Mouse (Mus musculus) intestine, embryonic 14.5 days (tissue): ENCODE data around the gene Otoa. TPM values are rescaled to one million over a fixed set of nuclear protein-coding genes. Genes with fewer than 3 reads are reported as not detected.
A peak's percentile ranks its signal among the peaks of the same experiment; 100 is the strongest.

Source experiments
- ATAC-seq: fragments of 200-750 bp; cut with Nextera tagmentation; replicated peaks from 2 replicates; pipeline ENCODE4 v1.8.0; 2017; ENCODE audit warnings: low read depth, moderate number of reproducible peaks, moderate TSS enrichment, moderate library complexity; ENCODE audit not compliant: low FRiP score, low TSS enrichment
- DNase-seq: peaks from one replicate; pipeline ENCODE4 v3.0.0-alpha.2; 2018; ENCODE audit warnings: low spot score
- H3K27ac ChIP-seq: fragments of 300-500 bp; sonication (generic); 2 replicates; pipeline ENCODE4 v1.5.1; 2014; ENCODE audit warnings: low read depth, mild to moderate bottlenecking, control low read depth
- H3K27me3 ChIP-seq: fragments of 300-500 bp; sonication (generic); replicated peaks from 2 replicates; pipeline ENCODE4 v1.6.1; 2014; ENCODE audit warnings: low read length, control low read depth; ENCODE audit not compliant: control insufficient read depth, insufficient read depth
- H3K36me3 ChIP-seq: fragments of 300-500 bp; sonication (generic); 2 replicates; pipeline ENCODE4 v1.6.1; 2014; ENCODE audit warnings: low read length, control low read depth; ENCODE audit not compliant: control insufficient read depth, insufficient read depth
- H3K4me1 ChIP-seq: fragments of 300-500 bp; sonication (generic); replicated peaks from 2 replicates; pipeline ENCODE4 v1.6.1; 2014; ENCODE audit warnings: low read length, control low read depth, mixed read lengths; ENCODE audit not compliant: control insufficient read depth, insufficient read depth
- H3K4me2 ChIP-seq: fragments of 300-500 bp; sonication (generic); 2 replicates; pipeline ENCODE4 v1.6.1; 2014; ENCODE audit warnings: low read length
- H3K4me3 ChIP-seq: fragments of 300-500 bp; sonication (generic); 2 replicates; pipeline ENCODE4 v1.5.1; 2014; ENCODE audit warnings: low read depth, low read length, control low read depth, mixed read lengths
- H3K9ac ChIP-seq: fragments of 300-500 bp; sonication (generic); 2 replicates; pipeline ENCODE4 v1.6.1; 2014; ENCODE audit warnings: mild to moderate bottlenecking, low read length
- H3K9me3 ChIP-seq: fragments of 300-500 bp; sonication (generic); 2 replicates; pipeline ENCODE4 v1.6.1; 2016; ENCODE audit warnings: low read length, control low read depth; ENCODE audit not compliant: control insufficient read depth
- WGBS: fragments of 180-500 bp; shearing (Covaris S2); extraction: QIAGEN DNeasy Blood & Tissue Kit; methylation state at CpG from one replicate; pipeline ENCODE4 v1.1.7; 2014; 5-methylcytosine and 5-hydroxymethylcytosine counted together
- polyA plus RNA-seq: library from polyadenylated mRNA; unstranded; fragments of >200 nt; fragmentation: Nextera tagmentation; extraction: Ambion mirVana; gene quantifications from 2 replicates; pipeline ENCODE4 v1.2.1, GENCODE M21; 2014

Gene Otoa
- polyA plus RNA-seq, 1 experiment from 2014 or later, result 0.11 TPM

GRCm38 (mm10) chr7:121044251-121044650, 37.2 kb upstream of the Otoa start:
- no peaks in the 10 kb centered on the region for H3K27me3 ChIP-seq
- H3K36me3 ChIP-seq, result 0 out of 2 replicates have a peak, but pooled peaks cover 5% of the 10 kb centered on the region
- H3K4me2 ChIP-seq, result no peak overlapping the region
- no peak overlapping the region for H3K27ac ChIP-seq
- 86% methylated on average over 1 of the region's 1 CpGs for WGBS
- no peak overlapping the region for H3K4me3 ChIP-seq
- H3K4me1 ChIP-seq, result peaks cover 26% of the 10 kb centered on the region
- H3K9me3 ChIP-seq, result 0 out of 2 replicates have a peak, but pooled peaks cover 3% of the 10 kb centered on the region
- no peak for ATAC-seq
- H3K9ac ChIP-seq, result no peak overlapping the region
- no peak for DNase-seq

- no peak overlapping the region for H3K4me3 ChIP-seq
- H3K4me2 ChIP-seq, result no peak overlapping the region
- no peak overlapping the region for H3K9ac ChIP-seq
- H3K27me3 ChIP-seq, result no peaks in the 10 kb centered on the region
- 67% methylated on average over 6 of the region's 6 CpGs for WGBS
- no peak for DNase-seq
- H3K9me3 ChIP-seq, result 0 out of 2 replicates have a peak, but pooled peaks cover 3% of the 10 kb centered on the region
- H3K4me1 ChIP-seq, result peaks cover 16% of the 10 kb centered on the region; the same call in 1 of the 2 replicates
- peak overlapping the region; percentile 36; the same call in 1 of the 2 replicates for H3K27ac ChIP-seq
- peak; percentile 76 for ATAC-seq
- H3K36me3 ChIP-seq, result peaks cover 15% of the 10 kb centered on the region; the same call in 1 of the 2 replicates
These were observed 35.6 kb upstream of the Otoa start for GRCm38 (mm10) chr7:121045671-121046453.

- Histone ChIP-seq H3K36me3 (peaks cover 29% of the 10 kb centered on the region), H3K9ac (no peak overlapping the region), H3K9me3 (0 out of 2 replicates have a peak, but pooled peaks cover 3% of the 10 kb centered on the region), H3K27ac (no peak overlapping the region), H3K4me3 (no peak overlapping the region), H3K4me2 (no peak overlapping the region), H3K4me1 (peaks cover 7% of the 10 kb centered on the region; the same call in 1 of the 2 replicates), H3K27me3 (no peaks in the 10 kb centered on the region)
- no peak for ATAC-seq
- DNase-seq, result no peak
- WGBS, result 93% methylated on average over 2 of the region's 2 CpGs
These were observed 33.8 kb upstream of the Otoa start for GRCm38 (mm10) chr7:121047624-121048023.

- 92% methylated on average over 4 of the region's 4 CpGs for WGBS
- no peak for DNase-seq
These were observed 28.4 kb upstream of the Otoa start for GRCm38 (mm10) chr7:121053071-121053470.

DNA sequence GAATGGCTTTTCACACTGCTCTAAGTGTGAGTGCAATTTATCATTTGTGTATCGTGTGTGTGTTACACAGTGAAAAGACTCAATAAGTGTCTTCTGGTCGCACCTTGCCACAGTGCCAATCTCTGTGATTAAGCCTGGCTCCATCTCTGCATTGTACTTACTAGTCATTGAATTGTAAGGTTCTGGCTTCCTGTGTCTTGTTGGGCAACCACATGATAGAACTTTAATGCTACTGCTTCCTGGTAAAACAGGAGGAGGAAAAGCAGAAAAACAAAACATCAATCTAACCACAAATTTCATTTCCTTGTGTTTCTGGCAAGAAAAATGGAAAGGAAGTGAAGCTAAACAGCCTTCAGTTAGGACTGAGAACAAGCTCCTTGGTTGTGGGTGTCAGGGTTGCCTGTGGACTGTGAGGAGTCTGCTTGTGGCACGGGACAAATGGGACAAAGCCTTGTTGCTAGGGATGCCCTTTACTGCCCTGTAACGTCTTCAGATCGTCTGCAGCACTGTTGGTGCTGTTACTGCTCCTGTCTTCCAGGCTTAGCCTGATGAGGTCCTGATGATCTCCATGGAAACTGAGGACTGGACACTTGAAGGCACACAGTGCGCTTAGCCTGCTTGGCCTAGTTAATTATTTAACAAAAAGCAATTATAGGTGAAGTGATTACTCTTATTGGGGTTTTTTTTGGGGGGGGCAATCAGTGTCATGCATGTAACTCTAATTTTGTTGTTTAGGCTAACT, 21.8 kb upstream of the Otoa start:
- Histone ChIP-seq H3K4me2 (no peak overlapping the region), H3K9me3 (no peaks in the 10 kb centered on the region), H3K27me3 (no peaks in the 10 kb centered on the region), H3K9ac (no peak overlapping the region), H3K4me3 (no peak overlapping the region), H3K4me1 (no peaks in the 10 kb centered on the region; the same call in 1 of the 2 replicates), H3K36me3 (peaks cover 64% of the 10 kb centered on the region), H3K27ac (no peak overlapping the region)
- DNase-seq (no peak), ATAC-seq (no peak)
- WGBS, result 51% methylated on average over 6 of the region's 6 CpGs

More at GRCm38 (mm10) chr7:121053071-121053470, 28.4 kb upstream of the Otoa start:
- peaks cover 79% of the 10 kb centered on the region for H3K36me3 ChIP-seq
- H3K9ac ChIP-seq, result no peak overlapping the region
- no peak for ATAC-seq
- H3K27me3 ChIP-seq, result no peaks in the 10 kb centered on the region
- H3K4me2 ChIP-seq, result no peak overlapping the region
- no peak overlapping the region for H3K4me3 ChIP-seq
- H3K4me1 ChIP-seq, result no peaks in the 10 kb centered on the region
- no peak overlapping the region for H3K27ac ChIP-seq
- no peaks in the 10 kb centered on the region for H3K9me3 ChIP-seq

GRCm38 (mm10) chr7:121064309-121064708, 17.1 kb upstream of the Otoa start:
- no peak overlapping the region for H3K4me2 ChIP-seq
- H3K4me1 ChIP-seq, result no peaks in the 10 kb centered on the region
- WGBS, result 54% methylated on average over 4 of the region's 4 CpGs
- H3K9me3 ChIP-seq, result no peaks in the 10 kb centered on the region
- H3K27ac ChIP-seq, result no peak overlapping the region
- H3K27me3 ChIP-seq, result no peaks in the 10 kb centered on the region
- ATAC-seq, result no peak
- peaks cover 41% of the 10 kb centered on the region for H3K36me3 ChIP-seq
- no peak overlapping the region for H3K9ac ChIP-seq
- no peak overlapping the region for H3K4me3 ChIP-seq
- DNase-seq, result no peak

DNA sequence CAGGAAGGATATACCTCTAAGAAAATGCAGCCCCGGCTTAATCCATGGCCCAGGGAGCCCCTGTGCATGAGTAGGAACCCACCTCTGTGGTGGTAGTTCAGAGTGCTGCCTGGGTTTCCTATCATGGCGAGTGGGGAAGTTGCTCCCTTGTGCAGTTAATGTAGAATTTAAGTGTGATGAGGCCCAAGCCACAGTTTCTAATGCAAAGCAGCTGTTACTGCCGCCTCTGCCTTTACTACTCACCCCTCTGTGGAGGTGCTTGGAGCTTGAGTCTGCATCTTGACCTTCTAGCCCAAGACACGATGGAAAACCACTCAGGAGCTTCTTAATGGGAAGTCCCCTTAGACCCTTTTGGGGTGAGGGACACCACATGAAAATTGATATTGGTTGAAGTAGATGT, 10.2 kb upstream of the Otoa start:
- WGBS, result 91% methylated on average over 4 of the region's 4 CpGs
- DNase-seq (no peak), ATAC-seq (no peak)
- no peak overlapping the region for H3K4me2 ChIP-seq
- no peaks in the 10 kb centered on the region for H3K27me3 ChIP-seq
- no peaks in the 10 kb centered on the region for H3K9me3 ChIP-seq
- peaks cover 59% of the 10 kb centered on the region for H3K36me3 ChIP-seq
- no peak overlapping the region for H3K9ac ChIP-seq
- H3K4me1 ChIP-seq, result no peaks in the 10 kb centered on the region
- no peak overlapping the region for H3K27ac ChIP-seq
- no peak overlapping the region for H3K4me3 ChIP-seq

DNA sequence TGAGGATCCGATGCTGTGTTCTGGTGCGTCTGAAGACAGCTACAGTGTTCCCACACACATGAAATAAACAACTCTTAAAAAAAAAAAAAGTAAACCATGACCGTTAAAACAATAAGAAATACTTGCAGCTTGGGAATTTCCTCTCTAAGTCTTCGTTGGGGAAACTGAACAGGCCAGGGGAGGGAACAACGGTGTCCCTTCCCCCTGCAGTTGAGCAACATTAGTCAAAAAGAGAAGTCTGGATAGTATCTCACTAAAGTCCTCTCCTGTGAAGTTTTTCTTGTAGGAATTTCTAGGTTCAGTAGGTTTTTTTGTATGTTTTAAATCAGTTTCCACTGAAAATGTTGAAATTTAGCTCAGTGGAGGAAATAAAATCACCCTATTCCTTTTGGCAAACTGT, 8.9 kb upstream of the Otoa start:
- H3K27me3 ChIP-seq, result no peaks in the 10 kb centered on the region
- no peak overlapping the region for H3K4me2 ChIP-seq
- no peak overlapping the region for H3K4me3 ChIP-seq
- DNase-seq, result no peak
- WGBS, result 50% methylated on average over 5 of the region's 5 CpGs
- no peaks in the 10 kb centered on the region for H3K4me1 ChIP-seq
- H3K36me3 ChIP-seq, result peaks cover 65% of the 10 kb centered on the region
- ATAC-seq, result no peak
- H3K9ac ChIP-seq, result no peak overlapping the region
- H3K9me3 ChIP-seq, result no peaks in the 10 kb centered on the region
- H3K27ac ChIP-seq, result no peak overlapping the region
